14 mouse cellular contexts compared by ENCODE assay signal in the genomic region with DNA sequence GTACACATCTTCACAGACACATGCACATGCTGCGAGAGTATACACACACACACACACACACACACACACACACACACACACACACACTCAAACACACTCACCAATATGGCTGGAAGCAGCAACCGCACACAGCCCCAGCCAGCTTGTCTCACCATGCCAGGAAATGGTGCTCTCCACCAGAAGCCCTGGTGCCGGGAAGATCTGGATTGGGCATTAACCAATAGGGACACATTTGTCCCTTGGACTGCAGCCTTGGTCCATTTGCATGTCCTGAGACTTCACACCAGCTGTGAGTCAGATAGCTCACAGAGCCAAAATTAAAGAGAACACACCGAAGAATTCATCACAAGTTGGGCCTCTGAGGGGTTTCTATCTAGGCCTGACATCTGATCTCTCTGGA.
"Had no signal": no experiment of that assay in that cellular context is flagged by ENCODE, and none has a peak within 500 bp of the region (broad histone marks: within the 10 kb centered on the region; RNA-seq: fewer than 3 reads in every experiment).

No protein-coding gene starts in this region.

- DNase-seq: kidney, adult 9 months; kidney, postnatal 14 days; kidney, postnatal 4 days; left cerebral cortex, postnatal 4 days; liver; liver, embryonic 13.5 days; lung, adult 2 months; lung, postnatal 14 days; lung, postnatal 4 days; retina, postnatal 1 day; right cerebral cortex, postnatal 25 days; spleen, adult 18-20 months; thymus, postnatal 36 days had no signal

- ATAC-seq: midbrain, embryonic 15.5 days had no signal
